Mouse (Mus musculus) midbrain, embryonic 12.5 days (tissue): ENCODE results near the gene Npas3. TPM values are rescaled to one million over a fixed set of nuclear protein-coding genes. Genes with fewer than 3 reads are reported as not detected.

Experiments used
- ATAC-seq: fragments of 200-750 bp; cut with Nextera tagmentation; 2 replicates; pipeline ENCODE4 v1.8.0; 2017; ENCODE audit warnings: low read depth, moderate TSS enrichment, moderate library complexity; ENCODE audit not compliant: low FRiP score
- H3K27ac ChIP-seq: fragments of 300-500 bp; sonication (generic); replicated peaks from 2 replicates; pipeline ENCODE4 v1.5.1; 2016; ENCODE audit warnings: mild to moderate bottlenecking
- H3K27me3 ChIP-seq: fragments of 300-500 bp; sonication (generic); 2 replicates; pipeline ENCODE4 v1.6.1; 2016; ENCODE audit warnings: mild to moderate bottlenecking
- H3K36me3 ChIP-seq: fragments of 300-500 bp; sonication (generic); 2 replicates; pipeline ENCODE4 v1.6.1; 2016
- H3K4me1 ChIP-seq: fragments of 300-500 bp; sonication (generic); 2 replicates; pipeline ENCODE4 v1.6.1; 2016
- H3K4me2 ChIP-seq: fragments of 300-500 bp; sonication (generic); replicated peaks from 2 replicates; pipeline ENCODE4 v1.6.1; 2016; ENCODE audit warnings: mild to moderate bottlenecking, moderate library complexity
- H3K4me3 ChIP-seq: fragments of 300-500 bp; sonication (generic); 2 replicates; pipeline ENCODE4 v1.5.1; 2016; ENCODE audit warnings: mild to moderate bottlenecking
- H3K9ac ChIP-seq: fragments of 300-500 bp; sonication (generic); replicated peaks from 2 replicates; pipeline ENCODE4 v1.6.1; 2016; ENCODE audit warnings: mild to moderate bottlenecking, moderate library complexity
- H3K9me3 ChIP-seq: fragments of 300-500 bp; sonication (generic); 2 replicates; pipeline ENCODE4 v1.6.1; 2016; ENCODE audit warnings: mild to moderate bottlenecking
- WGBS: fragments of 180-500 bp; shearing (Covaris S2); methylation state at CpG from one replicate; pipeline ENCODE4 v1.1.7; 2016; 5-methylcytosine and 5-hydroxymethylcytosine counted together
- polyA plus RNA-seq: library from polyadenylated mRNA; unstranded; fragments of >200 nt; fragmentation: Nextera tagmentation; extraction: Ambion mirVana; gene quantifications from 2 replicates; pipeline ENCODE4 v1.2.1, GENCODE M21; 2016

Npas3 gene
- polyA plus RNA-seq, 1 experiment from 2014 or later: 30.0 TPM

DNA sequence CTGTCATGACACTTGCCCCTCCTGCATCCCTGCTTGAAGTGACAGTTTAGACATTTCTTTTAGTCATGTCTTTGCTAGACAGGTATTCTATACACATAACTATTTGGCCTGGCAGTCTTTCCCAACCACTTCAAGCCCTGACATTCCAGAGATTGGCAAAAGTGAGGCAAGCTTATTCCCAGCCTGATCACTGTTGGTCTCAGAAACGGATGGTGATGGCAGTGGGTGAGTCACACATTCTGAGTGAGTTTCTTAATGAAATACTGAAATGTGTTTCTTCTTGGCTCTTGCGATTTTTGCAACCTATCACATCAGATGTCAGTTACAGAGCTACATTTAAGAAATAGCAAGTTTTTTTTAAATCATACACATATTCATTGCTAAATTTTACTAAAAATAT lies 175.2 kb downstream of the Npas3 start:
- Histone ChIP-seq H3K36me3 (no peaks in the 10 kb centered on the region), H3K9ac (no peak overlapping the region), H3K4me1 (peaks cover 29% of the 10 kb centered on the region), H3K27me3 (no peaks in the 10 kb centered on the region), H3K4me2 (no peak overlapping the region), H3K4me3 (no peak overlapping the region), H3K27ac (no peak overlapping the region), H3K9me3 (no peaks in the 10 kb centered on the region)
- no peak for ATAC-seq
- 81% methylated on average over 2 of the region's 2 CpGs for WGBS

DNA sequence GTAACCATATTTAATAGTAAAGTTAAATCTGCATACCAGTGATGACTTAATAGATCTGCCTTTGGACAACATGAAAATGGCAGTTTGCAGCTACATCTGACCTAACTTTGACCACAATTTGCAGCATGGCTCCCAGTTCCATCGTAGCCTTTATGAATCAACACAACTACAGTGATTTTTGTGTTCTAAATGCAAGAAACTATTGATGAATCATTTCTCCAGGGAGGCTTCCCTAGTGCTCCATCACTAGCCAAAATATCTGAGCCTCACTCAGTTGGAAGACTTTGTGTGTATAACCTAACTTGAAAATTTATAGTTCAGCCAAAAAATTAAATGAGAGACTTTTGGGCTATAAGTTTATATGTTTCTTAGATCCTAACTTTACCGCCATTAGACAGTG lies 177.5 kb downstream of the Npas3 start:
- no peaks in the 10 kb centered on the region for H3K36me3 ChIP-seq

DNA sequence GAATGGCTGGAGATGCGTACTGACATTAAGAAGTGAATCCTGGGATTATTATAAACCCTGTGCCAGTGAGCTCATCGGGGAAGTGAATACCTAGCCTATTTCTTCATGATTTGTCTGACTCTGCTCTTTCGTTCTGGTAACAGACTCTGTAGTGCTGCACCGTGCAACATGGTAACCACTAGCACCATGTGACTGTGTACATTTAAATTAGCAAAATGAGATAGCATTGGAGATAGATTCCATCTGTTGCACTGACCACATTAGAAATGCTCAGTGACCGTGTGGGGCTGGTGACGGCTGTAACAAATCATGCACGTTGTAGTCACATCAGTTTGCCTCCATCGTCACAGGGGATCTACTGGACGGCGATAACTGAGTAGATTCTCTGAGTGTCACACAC lies 178.7 kb downstream of the Npas3 start:
- no peak for ATAC-seq

More for the DNA sequence above, 177.5 kb downstream of the Npas3 start:
- Histone ChIP-seq H3K9ac (no peak overlapping the region), H3K27me3 (no peaks in the 10 kb centered on the region), H3K4me1 (peaks cover 18% of the 10 kb centered on the region), H3K4me2 (no peak overlapping the region), H3K4me3 (no peak overlapping the region), H3K27ac (no peak overlapping the region), H3K9me3 (no peaks in the 10 kb centered on the region)
- no peak for ATAC-seq
- 94% methylated on average over 2 of the region's 2 CpGs for WGBS

DNA sequence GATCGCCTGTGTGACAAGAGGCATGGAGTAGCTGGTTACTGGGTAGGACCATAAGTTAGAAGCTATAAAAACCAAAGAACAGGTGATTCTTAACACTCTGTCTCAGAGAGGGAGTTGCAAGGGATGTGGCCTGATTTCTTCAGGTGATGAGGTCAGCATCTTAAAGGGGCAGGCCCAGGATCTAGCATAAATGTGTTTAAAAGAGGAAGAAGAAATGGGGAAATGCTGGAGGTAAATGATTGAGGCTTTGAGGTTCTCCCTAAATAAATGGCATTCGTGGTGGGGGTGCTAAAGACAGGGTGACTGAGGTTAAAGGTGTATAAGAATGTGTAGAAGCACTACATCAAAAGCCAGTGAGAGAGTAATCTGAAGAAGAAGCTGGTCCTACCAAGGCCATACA lies 193.6 kb downstream of the Npas3 start:
- no peaks in the 10 kb centered on the region for H3K9me3 ChIP-seq
- 80% methylated on average over 2 of the region's 2 CpGs for WGBS

More for the DNA sequence above, 178.7 kb downstream of the Npas3 start:
- no peaks in the 10 kb centered on the region for H3K36me3 ChIP-seq
- H3K4me1 ChIP-seq: peaks cover 12% of the 10 kb centered on the region
- H3K9ac ChIP-seq: no peak overlapping the region
- H3K9me3 ChIP-seq: no peaks in the 10 kb centered on the region
- 81% methylated on average over 10 of the region's 10 CpGs for WGBS
- no peak overlapping the region for H3K27ac ChIP-seq
- H3K27me3 ChIP-seq: no peaks in the 10 kb centered on the region
- H3K4me3 ChIP-seq: no peak overlapping the region
- no peak overlapping the region for H3K4me2 ChIP-seq

DNA sequence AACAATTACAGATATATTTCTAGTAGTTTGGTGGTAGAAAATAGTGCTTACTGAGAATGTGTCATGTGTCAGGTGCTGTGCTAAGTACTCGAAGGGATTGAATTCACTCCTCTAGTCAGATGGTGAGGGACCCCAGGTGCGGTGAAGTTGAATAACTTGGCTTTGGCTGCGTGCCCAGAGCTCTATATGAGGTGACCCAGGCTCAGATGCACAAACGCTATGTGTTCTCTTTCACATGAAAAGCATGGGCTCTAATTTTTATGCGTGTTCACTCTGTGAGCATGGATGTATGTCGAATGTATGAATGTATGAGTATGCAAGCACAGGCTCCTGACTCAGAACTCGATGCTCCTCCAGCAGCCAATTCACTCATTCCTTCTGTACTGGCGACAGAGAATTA lies 199.0 kb downstream of the Npas3 start:
- Histone ChIP-seq H3K36me3 (no peaks in the 10 kb centered on the region), H3K4me3 (no peak overlapping the region), H3K9me3 (no peaks in the 10 kb centered on the region), H3K4me1 (peaks cover 44% of the 10 kb centered on the region), H3K27ac (peak overlapping the region; percentile 42; the same call in 1 of the 2 replicates), H3K9ac (no peak overlapping the region), H3K27me3 (no peaks in the 10 kb centered on the region), H3K4me2 (no peak overlapping the region)
- WGBS: 35% methylated on average over 8 of the region's 8 CpGs
- ATAC-seq: 0 out of 2 replicates have a peak, but pooled peaks have one; percentile 23

More for the DNA sequence above, 193.6 kb downstream of the Npas3 start:
- no peaks in the 10 kb centered on the region for H3K36me3 ChIP-seq
- H3K27ac ChIP-seq: no peak overlapping the region
- no peak for ATAC-seq
- H3K4me2 ChIP-seq: no peak overlapping the region
- no peak overlapping the region for H3K4me3 ChIP-seq
- no peak overlapping the region for H3K9ac ChIP-seq
- no peaks in the 10 kb centered on the region for H3K27me3 ChIP-seq
- H3K4me1 ChIP-seq: peaks cover 24% of the 10 kb centered on the region

DNA sequence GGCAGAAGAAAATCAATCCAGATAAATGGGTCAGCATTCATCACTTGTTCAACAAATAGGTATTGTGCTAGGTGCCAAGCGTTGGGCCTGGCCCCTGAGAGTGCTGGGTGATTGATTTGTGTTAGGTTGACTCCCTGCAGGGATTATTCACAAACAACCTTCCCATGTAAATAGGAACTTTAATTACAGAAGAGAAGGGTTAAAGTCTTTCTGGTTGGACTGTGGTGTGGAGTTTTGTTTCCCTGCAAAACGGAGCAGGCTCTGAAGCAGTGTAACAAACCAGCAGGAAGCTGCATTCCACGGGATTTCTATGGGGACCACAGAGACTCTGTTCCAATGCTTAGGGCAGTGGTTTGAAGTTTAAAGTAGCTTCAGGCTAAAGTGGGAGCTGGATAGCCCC lies 199.6 kb downstream of the Npas3 start:
- Histone ChIP-seq H3K36me3 (no peaks in the 10 kb centered on the region), H3K4me2 (no peak overlapping the region), H3K27me3 (no peaks in the 10 kb centered on the region), H3K4me3 (no peak overlapping the region), H3K9ac (no peak overlapping the region), H3K4me1 (peaks cover 44% of the 10 kb centered on the region), H3K9me3 (no peaks in the 10 kb centered on the region), H3K27ac (peak overlapping the region; percentile 61)
- 3% methylated on average over 3 of the region's 3 CpGs for WGBS
- no peak for ATAC-seq

DNA sequence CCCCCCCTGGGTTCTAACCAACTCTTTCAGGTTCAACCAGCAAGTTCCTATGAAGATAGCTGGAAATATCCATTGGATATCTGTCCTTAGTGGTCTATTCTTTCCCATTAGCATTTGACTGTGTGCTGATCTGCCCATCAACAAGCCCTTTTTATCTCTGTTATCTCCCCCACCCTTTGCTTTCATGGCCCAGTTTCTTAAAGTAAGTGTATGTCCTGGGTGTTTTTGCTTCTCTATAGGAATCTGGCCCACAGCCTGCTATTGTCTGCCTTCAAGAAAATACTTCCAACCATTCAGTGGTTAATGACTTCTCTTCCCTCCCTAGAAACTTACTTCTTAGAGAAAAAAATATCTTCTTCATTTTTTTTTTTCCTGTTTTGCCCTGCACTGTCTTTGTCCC lies 219.1 kb downstream of the Npas3 start:
- no peak for ATAC-seq
- no peak overlapping the region for H3K4me3 ChIP-seq
- H3K36me3 ChIP-seq: no peaks in the 10 kb centered on the region
- H3K9ac ChIP-seq: no peak overlapping the region
- no peak overlapping the region for H3K4me2 ChIP-seq
- no peak overlapping the region for H3K27ac ChIP-seq
- H3K27me3 ChIP-seq: no peaks in the 10 kb centered on the region
- no peaks in the 10 kb centered on the region for H3K9me3 ChIP-seq
- no peaks in the 10 kb centered on the region for H3K4me1 ChIP-seq

DNA sequence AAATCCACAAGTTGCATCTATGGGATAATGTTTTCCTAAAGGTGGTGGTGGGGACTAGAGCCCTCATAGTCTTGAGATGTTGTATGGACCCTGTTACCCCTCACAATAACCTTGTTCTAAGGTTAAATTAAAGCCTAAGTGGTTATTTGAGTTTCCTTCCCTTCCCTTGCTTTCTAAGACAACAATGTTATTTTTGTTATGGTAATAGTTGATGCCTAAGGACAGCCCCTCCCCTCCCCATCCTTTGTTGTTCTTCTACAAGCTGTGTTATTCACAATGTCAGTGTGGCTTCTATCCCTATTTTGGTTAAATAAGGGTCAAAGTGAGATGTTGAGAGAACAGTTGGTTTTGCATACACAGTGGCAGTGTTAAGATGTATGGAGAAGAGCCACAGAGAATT lies 226.0 kb downstream of the Npas3 start:
- Histone ChIP-seq H3K9me3 (no peaks in the 10 kb centered on the region), H3K36me3 (no peaks in the 10 kb centered on the region), H3K9ac (no peak overlapping the region), H3K27ac (no peak overlapping the region), H3K27me3 (no peaks in the 10 kb centered on the region), H3K4me1 (peaks cover 5% of the 10 kb centered on the region), H3K4me2 (no peak overlapping the region), H3K4me3 (no peak overlapping the region)
- no peak for ATAC-seq

DNA sequence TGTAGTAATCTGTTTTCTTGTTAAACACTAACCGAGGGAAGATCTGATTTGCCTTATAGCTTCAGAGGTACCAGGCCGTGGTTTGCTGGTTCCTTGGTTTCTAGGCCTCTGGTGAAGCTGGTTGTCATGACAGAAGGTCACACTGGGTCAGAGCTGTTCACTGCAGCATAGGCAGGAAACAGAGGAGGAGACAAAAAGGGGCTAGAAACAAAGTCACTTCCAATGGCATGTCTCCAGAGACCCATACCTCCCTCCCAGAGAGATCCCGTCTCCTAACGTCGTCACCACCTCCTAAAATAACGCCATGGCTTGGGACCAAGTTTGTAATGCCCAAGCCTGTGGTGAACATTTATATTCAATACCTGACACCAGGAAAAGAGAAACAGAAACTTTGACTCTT lies 236.4 kb downstream of the Npas3 start:
- H3K4me2 ChIP-seq: no peak overlapping the region
- H3K9ac ChIP-seq: no peak overlapping the region
- ATAC-seq: no peak
- no peak overlapping the region for H3K27ac ChIP-seq
- H3K4me1 ChIP-seq: no peaks in the 10 kb centered on the region
- H3K9me3 ChIP-seq: no peaks in the 10 kb centered on the region
- 81% methylated on average over 6 of the region's 6 CpGs for WGBS
- no peaks in the 10 kb centered on the region for H3K36me3 ChIP-seq
- no peaks in the 10 kb centered on the region for H3K27me3 ChIP-seq
- no peak overlapping the region for H3K4me3 ChIP-seq

DNA sequence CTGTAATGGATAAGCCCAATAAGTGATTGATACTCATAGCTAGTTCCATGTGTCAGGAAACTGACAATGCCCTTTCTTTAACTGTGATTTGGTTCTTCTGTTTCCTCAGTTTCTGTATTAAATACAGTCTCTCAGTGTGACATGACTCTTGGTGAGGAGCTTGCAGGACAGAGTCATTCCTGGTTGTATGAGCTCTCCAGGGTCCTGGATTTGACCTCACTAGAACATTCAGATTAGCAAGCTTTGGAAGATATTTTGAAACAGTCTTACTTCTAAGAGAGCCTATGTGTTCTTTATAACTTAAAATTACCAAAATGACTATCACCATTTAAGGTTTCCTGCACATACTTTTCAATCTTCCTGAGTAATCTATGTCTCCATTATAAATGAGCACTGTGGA lies 247.9 kb downstream of the Npas3 start:
- no peaks in the 10 kb centered on the region for H3K27me3 ChIP-seq
- H3K4me1 ChIP-seq: peaks cover 28% of the 10 kb centered on the region

DNA sequence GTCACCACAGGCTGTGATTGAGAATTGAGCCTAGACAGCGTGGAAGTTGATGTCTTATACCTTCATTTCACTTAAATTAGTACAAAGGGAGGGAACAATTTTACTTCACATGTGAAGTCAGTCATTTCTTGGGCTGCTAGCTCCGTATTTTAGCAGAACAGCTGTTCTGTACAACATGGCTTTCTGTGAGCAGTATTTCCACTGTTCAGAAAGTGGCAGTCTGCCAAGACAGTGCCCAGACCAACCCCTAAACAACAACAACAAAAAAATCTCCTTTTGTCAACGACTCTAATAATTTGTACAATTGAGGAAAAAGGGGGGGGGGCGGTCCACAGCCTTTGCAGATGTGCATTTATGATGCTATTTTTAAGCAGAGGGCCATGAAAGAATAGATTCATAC lies 266.4 kb downstream of the Npas3 start:
- Histone ChIP-seq H3K4me3 (no peak overlapping the region), H3K36me3 (no peaks in the 10 kb centered on the region), H3K9me3 (0 out of 2 replicates have a peak, but pooled peaks cover 2% of the 10 kb centered on the region), H3K4me2 (no peak overlapping the region), H3K4me1 (no peaks in the 10 kb centered on the region; the same call in 1 of the 2 replicates), H3K27me3 (no peaks in the 10 kb centered on the region), H3K27ac (no peak overlapping the region), H3K9ac (no peak overlapping the region)
- 80% methylated on average over 4 of the region's 4 CpGs for WGBS
- ATAC-seq: no peak

More for the DNA sequence above, 247.9 kb downstream of the Npas3 start:
- Histone ChIP-seq H3K4me2 (no peak overlapping the region), H3K27ac (no peak overlapping the region), H3K9ac (no peak overlapping the region), H3K9me3 (no peaks in the 10 kb centered on the region), H3K36me3 (no peaks in the 10 kb centered on the region), H3K4me3 (no peak overlapping the region)
- no peak for ATAC-seq

DNA sequence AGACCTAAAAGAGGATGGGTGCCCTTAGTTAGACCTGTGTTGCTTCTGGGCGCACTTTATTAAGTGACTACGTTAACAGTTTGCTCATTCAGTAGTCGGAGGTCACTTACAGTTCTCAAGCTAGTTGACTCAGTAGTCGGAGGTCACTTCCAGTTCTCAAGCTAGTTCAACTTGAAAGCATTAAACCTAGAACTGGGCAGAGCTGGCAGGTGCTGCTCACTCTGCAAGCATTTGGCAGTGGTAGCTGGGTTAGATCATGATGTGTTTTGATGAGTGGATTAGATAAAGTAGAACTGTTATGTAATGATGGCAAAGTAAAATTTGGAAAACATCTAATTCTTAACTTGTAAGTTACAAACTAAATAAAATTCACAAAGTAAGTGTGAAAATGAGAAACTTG lies 271.1 kb downstream of the Npas3 start:
- Histone ChIP-seq H3K36me3 (no peaks in the 10 kb centered on the region), H3K9me3 (no peaks in the 10 kb centered on the region), H3K4me2 (no peak overlapping the region), H3K27me3 (no peaks in the 10 kb centered on the region), H3K27ac (no peak overlapping the region), H3K4me3 (no peak overlapping the region), H3K4me1 (peaks cover 2% of the 10 kb centered on the region; the same call in 1 of the 2 replicates), H3K9ac (no peak overlapping the region)
- no peak for ATAC-seq
- 91% methylated on average over 4 of the region's 4 CpGs for WGBS

DNA sequence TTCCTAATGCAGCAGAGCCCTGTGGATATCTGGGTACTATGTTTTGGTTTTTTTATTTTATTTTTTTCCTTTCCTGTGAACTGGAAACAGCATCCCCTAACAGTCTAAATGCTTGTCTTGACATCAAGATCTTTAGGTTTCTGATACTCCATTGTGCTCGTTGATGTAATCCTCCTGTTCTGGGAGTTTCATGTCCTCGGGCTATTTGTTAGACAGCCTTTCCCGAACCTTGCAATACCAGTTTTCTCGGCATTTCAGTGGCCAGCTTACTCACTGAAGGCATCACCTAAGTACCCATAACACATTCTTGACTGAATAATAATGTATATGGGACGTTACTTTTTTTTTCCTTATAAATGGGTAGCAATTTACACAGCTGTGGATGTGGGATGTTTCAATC lies 274.2 kb downstream of the Npas3 start:
- no peak overlapping the region for H3K4me2 ChIP-seq
- H3K9me3 ChIP-seq: no peaks in the 10 kb centered on the region
- ATAC-seq: no peak
- H3K27ac ChIP-seq: no peak overlapping the region
- H3K36me3 ChIP-seq: no peaks in the 10 kb centered on the region
- H3K9ac ChIP-seq: no peak overlapping the region
- no peaks in the 10 kb centered on the region for H3K27me3 ChIP-seq
- H3K4me1 ChIP-seq: peaks cover 19% of the 10 kb centered on the region; the same call in 1 of the 2 replicates
- no peak overlapping the region for H3K4me3 ChIP-seq
- WGBS: 66% methylated on average over 5 of the region's 5 CpGs
